Mouse (Mus musculus): Measurements from ENCODE around the gene G6pdx. TPM values are rescaled to one million over a fixed set of nuclear protein-coding genes. Genes with fewer than 3 reads are reported as not detected.

G6pdx gene
- 10 to 100 TPM; 29.8 to 33.3 TPM for total RNA-seq (2021)

DNA sequence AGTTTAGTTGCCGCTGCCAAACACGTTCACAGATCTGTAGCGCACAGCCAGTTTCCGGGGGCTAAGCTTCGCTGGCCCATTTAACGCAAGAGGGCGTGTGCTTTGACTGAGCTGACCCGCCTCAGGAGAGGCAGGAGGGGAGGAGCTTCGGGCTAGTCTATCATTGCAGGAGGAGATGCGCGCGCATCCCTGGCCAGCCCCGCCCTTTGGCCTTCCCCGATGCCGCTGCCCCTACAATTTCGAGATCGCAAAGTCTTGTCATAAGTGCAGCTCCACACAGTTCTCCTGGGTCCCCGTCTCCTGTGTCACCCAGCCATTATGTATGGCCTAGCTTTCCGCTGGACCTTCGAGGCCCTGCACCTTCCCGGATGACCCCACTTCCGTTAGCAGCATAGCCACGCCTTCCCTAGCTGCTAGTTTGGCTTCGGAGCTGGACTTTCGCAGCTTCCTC lies at the start of gene G6pdx:
Gene G6pdx (minus strand): TSS at position 369 of the 451 bp plus-strand sequence.
- intact Hi-C loops (cut with DNase I) = no loop called here
- peak; percentile 77 to 92 for DNase-seq (ENCODE audit: extremely low spot score in 1 of 2, low spot score in 2 of 2)

DNA sequence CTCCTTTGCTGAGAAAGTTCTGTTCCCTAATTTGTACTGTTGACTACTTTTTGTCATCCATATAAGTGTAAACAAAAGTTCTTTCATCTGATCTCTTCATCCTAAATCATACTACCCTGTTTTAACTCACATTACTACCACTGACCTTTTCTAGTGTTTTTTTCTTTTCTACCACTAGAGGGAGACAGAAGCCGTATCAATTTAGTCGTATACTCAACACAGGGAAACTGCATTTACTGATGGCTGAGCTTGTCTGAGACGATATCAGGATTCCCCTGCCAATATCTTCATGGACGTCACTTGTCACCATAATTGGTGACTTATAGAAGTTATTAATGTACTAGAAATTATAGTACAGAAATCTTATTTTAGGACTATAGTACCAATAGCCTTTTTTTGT lies 23.8 kb upstream of the G6pdx start:
- intact Hi-C loops (cut with DNase I) = no loop called here
- peak in 1 of 2 experiments; percentile 29 for DNase-seq (ENCODE audit: extremely low spot score in 1 of 2, low spot score in 2 of 2)

DNA sequence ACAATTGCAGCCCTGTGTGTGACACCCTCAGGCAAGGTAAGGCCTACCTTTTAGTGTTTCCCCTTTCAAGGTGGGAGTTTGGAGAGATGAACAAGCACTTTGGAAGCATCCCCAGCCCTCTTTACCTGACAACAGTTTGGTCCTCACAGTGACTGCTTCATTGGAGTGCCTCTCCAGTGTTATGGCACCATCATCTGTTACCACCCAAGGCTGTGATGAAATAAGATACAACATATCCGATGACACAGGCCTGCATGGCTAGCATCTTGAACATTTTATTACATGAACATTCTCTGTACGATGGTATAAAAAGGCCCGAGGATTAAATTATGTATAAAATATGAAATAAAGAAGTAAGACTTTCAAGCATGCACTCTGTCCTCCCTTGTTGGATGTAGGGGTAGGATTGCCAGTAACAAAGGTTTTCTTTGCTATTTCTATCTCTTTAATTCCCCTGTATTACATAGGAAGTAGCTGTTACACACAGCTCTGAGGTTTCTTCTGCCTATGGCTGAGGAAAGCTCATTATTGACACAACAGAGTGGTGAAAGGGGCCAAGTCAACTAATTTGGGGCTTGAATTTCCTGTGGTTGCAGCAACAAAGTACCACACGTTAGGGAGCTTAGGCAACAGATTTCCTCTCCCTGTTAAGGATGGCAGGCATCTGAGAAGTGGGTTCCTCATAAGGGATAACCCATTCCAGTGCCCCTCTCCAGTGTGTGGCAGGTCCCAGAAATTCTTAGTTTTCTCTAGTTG lies 22.3 kb upstream of the G6pdx start:
- intact Hi-C loops (cut with DNase I) = no loop called here
- no peak for DNase-seq (ENCODE audit: extremely low spot score in 1 of 2, low spot score in 2 of 2)

DNA sequence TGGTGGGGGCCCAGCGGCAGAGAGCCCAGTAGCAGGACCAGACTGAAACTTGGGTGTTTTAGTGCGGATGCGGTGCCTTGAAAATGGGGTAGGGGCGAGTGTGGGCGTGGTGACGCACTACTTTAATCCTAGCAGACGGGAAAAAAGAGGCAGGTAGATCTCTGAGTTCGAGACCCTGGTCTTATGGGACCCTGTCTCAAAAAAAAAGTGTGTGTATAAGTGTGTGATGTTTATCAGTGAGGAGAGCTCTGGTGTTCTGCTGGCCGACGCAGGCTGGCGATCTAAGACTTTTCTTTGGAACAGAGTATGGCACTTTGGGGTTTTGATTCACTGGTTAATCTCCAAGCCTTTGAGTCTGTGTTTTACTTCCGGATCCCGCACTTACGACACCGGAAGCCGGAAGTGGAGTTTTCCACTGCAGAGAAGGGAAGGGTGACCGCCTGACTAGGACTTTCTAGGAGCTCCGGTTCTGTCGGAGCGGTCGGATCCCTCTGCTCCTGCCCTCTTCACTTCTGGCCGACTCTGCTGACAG lies 362 bp upstream of the G6pdx start:
- intact Hi-C loops (cut with DNase I) = no loop called here
- DNase-seq (ENCODE audit: extremely low spot score in 1 of 2, low spot score in 2 of 2) = peak; percentile 58 to 72

DNA sequence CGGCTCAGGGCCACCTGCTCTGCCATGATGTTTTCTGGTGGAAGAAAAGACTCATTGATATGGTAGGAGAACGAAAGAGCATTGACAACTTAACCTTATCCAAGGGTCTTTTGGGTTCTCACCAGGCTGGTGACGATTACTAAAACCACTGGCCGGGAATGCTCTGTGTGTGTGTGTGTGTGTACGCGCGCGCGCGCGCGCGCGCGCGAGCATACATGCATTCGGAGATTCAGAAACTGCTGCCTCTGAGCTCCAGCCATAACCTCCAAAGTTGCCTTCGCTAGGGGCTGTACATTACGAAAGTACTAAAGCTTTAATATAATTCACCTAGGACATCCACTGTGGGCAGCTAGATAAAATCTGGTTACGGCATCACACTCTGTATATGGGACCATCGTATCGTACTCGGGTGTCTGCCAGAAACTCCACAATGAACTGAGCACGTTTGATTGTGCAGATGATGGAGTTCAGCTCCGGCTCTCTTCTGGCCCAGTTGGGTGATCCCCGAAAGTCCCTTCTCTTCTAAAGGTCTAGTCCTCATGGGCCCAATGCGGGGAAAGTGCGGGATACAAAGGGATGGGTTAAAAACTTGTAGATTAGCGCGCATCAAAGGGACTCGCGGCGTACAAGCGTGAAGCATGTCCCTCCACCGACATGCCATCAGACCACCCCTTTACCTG lies 708 bp downstream of the G6pdx start:
- no peak for DNase-seq (ENCODE audit: extremely low spot score in 1 of 2, low spot score in 2 of 2)
- intact Hi-C loops (cut with DNase I) = no loop called here

DNA sequence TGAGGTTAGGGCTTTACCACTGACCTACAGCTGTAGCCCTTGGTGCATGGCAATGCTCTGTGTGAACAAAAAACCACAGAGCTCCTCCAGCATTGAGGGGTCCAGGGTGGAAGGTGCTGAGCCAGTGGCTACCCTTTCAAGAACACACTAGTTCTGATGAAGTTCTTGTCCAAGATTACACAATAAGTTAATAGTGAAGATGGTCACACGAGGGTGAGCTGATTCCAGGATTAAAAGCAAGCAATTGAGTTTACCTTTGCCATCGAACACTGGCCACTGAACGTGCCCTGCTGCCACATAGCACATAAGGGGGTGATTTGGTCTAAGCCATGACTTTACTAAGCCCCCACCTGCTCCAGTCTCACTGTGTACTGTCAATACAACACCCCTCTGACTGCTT lies 1.9 kb downstream of the G6pdx start:
- intact Hi-C loops (cut with DNase I) = no loop called here
- DNase-seq (ENCODE audit: extremely low spot score in 1 of 2, low spot score in 2 of 2) = no peak

DNA sequence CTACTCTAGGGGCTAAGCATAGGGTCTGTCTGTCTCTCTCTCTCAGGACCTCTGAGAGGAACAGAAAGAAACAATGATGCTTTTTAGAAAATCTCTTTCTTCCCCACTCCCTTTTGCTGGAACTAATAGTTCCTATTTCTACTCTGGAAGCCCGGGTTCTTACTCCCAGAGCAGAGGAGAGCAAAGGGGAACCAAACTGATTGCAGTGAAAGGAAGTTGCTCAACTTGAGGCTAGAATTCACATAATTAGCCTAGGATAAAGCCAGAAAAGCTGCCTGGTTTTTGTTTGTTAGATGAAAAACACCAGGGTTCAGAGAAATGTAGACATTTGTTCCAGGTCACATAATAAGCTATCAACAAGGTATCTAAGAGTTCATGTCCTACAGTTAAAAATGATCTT lies 2.7 kb downstream of the G6pdx start:
- no peak for DNase-seq (ENCODE audit: extremely low spot score in 1 of 2, low spot score in 2 of 2)
- intact Hi-C loops (cut with DNase I) = no loop called here

DNA sequence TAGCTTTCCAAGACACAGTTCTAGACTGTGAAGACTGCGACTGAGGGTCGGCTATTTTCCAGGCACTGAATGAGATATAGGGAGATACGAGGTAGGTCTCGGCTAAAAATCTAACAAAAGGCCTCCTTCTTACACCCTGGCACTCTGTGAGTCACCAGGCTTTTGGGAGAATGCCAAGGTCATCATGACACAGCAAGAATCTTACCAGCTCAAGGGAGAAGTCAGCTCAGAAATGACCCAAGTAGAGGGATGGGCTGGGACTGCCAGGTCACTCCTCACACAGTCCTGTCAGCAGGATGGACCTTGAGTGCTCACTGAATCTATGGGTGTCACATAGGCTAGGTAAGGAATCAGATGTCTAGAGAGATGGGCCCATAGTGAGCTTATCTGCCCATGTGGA lies 3.8 kb downstream of the G6pdx start:
- intact Hi-C loops (cut with DNase I) = no loop called here

DNA sequence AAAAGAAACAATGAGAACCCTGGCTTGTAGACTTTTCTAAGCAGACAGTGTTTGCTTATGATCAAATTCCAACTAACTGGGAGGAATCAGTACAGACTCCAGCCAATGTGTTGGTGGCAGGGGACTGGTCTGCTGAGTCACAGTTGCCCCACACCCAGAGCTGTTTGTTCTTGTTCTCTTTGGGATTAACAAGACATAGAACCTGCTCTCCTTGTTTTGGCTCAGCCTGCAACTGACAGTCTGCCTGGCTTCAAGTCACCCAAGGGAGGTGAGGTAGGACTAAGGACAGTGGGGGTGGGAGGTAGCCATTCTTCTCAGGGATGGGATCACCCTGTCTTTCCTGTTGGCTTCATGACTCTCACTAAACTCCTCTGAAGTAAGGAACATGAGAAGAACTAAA lies 4.6 kb downstream of the G6pdx start:
- intact Hi-C loops (cut with DNase I) = no loop called here
- no peak for DNase-seq (ENCODE audit: extremely low spot score in 1 of 2, low spot score in 2 of 2)

More for the DNA sequence above, 3.8 kb downstream of the G6pdx start:
- DNase-seq (ENCODE audit: extremely low spot score in 1 of 2, low spot score in 2 of 2) = no peak

DNA sequence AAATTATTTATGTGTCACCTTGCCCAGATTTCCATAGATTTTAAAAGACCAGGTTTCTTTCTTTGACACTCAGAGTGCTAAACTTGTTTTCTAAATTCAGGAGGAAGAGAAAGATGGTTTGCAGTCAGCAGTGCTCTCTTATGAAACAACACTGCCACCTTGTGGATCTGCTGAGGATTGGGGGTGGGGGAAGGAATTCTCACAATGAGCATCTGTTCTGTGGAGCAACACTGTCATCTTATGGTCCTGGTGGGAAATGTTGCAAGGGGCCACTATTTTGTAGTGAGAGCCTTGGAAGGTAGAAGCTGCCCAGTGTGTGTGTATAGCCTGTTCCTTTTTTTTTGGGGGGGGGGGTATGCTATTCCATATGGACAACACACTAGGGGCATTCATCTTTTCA lies 15.6 kb downstream of the G6pdx start:
- peak; percentile 57 to 67 for DNase-seq (ENCODE audit: extremely low spot score in 1 of 2, low spot score in 2 of 2)
- intact Hi-C loops (cut with DNase I) = loop anchor here (2.0 kb wide), 1 partner anchor 165 kb away; the partner anchor contains the start of gene Flna

DNA sequence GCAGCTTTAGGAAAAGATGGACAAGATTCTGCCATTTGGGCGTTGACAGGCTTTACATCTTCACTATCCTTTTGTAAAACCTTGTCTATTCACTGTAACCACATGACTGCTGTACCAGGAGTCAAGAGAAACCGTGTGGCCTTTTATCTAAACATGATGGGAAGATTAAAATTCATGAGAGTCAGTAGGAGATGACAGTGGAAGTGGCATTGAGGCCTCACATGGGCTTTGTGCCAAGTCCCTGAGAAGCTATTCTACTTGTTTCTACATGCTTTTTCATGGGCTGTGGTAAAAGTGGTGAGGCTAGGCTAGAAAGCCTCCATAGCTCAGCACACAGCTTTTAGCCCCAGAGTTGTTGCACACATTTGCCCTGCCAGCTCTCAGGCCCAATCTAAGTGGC lies 20.7 kb downstream of the G6pdx start:
- intact Hi-C loops (cut with DNase I) = no loop called here
- no peak for DNase-seq (ENCODE audit: extremely low spot score in 1 of 2, low spot score in 2 of 2)

DNA sequence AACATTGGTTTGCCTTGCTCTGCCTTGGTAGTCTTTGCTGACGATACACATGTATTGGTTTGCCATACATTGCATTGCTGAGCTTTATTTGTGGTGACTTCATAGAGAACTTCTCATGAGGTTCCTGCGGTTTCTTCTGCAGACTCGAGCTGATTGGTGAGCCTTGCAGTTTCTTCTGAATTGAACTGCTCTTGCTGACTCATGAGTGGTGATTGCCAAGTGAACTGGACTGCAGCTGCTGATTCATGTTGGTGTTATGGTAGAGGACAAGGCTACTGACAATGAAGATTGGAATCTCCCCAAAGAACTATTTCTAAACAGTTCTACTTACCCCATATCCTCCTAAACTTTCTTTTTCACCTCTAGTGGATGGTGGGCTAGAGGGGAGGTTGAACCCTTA lies 28.9 kb downstream of the G6pdx start:
- DNase-seq (ENCODE audit: extremely low spot score in 1 of 2, low spot score in 2 of 2) = no peak

DNA sequence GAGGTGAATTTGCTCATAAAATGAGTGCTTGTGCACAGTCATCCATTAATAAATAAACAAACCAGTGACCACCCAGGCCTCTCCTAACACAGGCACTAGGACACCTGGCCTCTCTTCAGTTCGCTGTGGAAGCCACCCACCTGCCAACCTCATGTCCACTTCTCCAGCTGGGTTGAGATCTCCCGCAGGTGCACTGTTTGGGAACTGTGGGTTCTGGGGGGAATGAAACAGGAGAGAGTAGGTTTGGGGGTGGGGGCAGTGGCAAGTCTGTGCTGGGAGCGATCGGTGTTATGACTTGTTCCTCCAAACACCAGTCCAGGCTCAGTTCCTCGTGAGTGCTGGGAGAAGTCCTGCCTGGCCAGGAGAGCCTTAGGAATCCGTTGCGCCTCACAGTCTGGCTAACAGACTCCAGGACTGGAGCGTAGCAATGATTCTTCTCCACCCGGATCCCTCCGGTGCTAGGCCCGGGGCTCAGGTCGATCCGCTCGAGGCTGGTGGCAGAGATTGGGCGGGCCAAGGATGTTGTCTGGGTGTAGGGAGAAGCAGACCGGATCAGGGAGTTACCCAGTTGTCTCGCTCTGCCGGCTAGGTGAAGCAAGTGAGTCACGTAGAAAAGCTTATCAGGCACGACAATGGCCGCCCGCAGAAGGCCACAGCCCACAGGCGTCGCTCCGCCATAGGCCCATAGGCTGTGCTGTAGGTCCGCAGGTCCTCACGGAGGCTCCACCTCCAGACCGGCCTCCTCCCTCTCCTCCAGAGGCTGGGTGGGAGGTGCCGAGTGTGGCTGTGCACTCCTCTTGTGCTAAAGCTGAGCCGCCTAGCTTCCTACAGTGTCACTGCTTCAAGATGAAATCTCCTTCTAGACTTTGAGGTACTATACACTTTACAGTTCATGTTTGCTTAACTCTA lies 36.2 kb downstream of the G6pdx start, which contains the start of the genes Fam3a and Ikbkg:
Gene Fam3a (minus strand): TSS at position 738 of the 909 bp plus-strand sequence.
Gene Ikbkg (plus strand): TSS at position 756 of the 909 bp plus-strand sequence.
- peak; percentile 60 to 91 for DNase-seq (ENCODE audit: extremely low spot score in 1 of 2, low spot score in 2 of 2)
- intact Hi-C loops (cut with DNase I) = no loop called here

More for the DNA sequence above, 28.9 kb downstream of the G6pdx start:
- intact Hi-C loops (cut with DNase I) = no loop called here

DNA sequence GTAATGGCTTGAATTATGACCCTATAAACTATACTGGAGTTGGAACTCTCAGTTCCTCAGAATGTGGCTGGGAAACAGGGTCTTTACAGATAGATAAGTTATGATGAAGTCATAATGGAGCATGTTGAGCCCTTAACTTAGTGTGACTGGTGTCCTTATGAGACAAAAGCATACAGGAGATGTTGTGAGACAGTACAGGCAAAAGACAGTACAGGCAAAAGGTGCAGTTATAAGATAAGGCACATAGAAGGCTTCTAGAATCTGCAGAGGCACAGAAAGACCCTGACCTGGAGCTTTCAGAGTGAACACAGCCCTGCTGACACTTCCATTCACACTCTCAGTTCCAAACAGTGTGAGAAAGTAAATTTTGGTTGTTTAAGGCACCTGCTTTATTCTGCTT lies 40.8 kb downstream of the G6pdx start:
- intact Hi-C loops (cut with DNase I) = no loop called here

DNA sequence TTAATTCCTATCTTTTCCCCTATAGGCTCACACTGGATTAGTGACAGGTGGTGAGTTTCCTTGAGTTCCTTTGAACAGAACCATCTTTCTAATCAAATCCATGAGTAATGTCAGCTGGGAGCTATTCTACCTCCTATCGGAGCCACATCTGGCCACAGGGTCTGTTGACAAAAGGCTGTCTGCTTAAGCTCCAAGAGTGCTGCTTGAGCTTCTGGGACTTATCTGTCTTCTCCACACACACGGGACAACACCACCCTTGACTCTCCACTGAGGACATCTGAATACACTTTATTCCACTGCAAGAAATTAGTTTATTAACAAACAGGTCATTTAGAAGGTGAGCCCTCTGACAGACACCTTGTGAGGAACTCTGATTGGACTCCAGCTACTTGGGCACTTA lies 44.5 kb downstream of the G6pdx start:
- intact Hi-C loops (cut with DNase I) = no loop called here
- no peak for DNase-seq (ENCODE audit: extremely low spot score in 1 of 2, low spot score in 2 of 2)

More for the DNA sequence above, 40.8 kb downstream of the G6pdx start:
- no peak for DNase-seq (ENCODE audit: extremely low spot score in 1 of 2, low spot score in 2 of 2)

DNA sequence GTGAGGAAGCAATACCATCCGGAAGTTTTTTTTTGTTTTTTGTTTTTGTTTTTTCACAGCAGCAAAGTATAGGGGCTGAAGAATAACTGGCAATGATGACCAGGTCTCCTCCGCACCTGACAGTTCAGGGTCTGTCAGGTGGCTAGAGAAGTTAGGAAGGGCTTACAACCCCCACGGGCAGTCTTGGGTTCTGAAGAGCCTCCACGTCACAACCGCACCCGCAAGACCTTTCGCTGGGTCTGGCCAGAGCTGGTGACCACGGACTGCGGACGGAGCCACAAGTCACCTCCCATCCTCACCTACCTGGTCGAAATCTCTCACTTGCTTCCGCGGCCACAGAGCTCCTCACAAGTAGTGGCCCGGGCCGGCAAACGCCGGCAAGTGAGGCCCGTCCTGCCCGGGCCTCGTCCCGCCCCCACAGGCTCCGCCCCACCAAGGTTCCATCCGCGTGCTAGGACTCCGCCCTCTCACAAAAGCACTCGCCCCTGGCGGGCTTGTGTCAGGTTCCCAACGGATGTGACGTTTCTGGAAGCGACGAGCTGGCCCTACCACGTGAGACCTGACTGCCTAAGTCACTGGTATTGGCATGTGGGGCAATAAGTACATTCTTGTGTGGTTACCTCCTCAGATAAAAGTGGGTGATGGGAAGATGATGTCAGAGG lies 56.0 kb downstream of the G6pdx start, which contains the start of the genes Ubl4a and Slc10a3:
Gene Ubl4a (minus strand): TSS at position 331 of the 662 bp plus-strand sequence.
Gene Slc10a3 (minus strand): TSS at position 462 of the 662 bp plus-strand sequence.
- intact Hi-C loops (cut with DNase I) = no loop called here
- DNase-seq (ENCODE audit: extremely low spot score in 1 of 2, low spot score in 2 of 2) = peak; percentile 73 to 92

DNA sequence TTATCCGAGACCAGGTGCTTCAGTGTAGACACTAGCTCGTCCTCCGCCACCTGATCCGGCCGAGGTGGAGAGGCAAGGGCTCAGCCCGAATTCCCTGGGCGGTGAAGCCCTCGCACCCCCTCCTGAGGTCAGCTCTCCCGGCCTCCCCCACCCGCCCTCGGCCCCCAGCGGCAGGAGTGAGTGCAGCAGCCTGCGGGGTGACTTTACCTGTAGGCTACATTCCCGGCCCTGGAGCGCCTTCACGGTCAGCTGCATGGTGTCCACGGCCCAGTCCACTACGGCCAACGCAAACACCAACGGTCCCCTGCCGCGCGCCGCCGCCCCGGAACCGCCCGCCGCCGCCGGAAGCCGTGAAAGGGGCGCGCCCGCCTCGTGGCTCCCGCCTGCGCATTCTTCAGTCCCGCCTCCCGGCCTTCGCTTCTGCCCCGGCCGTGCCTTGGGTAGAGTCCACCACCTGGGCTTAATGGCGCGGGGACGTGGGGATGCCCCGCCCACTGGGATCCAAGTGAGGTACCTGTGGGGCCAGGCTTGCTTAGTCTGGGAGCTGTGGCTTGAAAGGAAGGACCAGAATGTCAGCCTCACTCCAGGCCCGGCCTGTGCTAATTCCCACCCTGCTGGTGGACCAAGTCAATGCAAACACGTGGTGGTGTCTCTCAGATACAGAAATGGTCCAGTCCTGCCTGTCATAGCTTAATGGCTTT lies 60.6 kb downstream of the G6pdx start:
- intact Hi-C loops (cut with DNase I) = no loop called here
- peak; percentile 31 to 83 for DNase-seq (ENCODE audit: extremely low spot score in 1 of 2, low spot score in 2 of 2)

DNA sequence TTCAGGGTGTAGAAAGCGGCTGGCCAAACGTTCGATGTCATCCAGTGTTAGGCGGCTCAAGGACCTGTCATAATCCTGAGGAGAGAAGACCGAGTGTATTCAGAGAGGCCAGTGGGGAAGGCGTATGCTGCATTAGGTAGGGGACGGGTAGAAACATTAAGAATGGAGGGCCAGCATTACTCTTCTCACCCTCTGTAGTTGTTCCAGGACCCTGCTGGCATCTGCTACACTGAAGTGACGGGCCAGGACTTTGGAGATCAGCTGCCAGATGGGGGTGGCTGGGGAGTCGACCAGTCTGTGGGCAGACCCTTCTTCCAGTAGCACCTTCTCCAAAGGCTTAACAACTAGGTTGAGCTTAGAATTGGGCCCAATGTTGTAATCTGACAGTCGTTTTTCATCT lies 61.5 kb downstream of the G6pdx start:
- intact Hi-C loops (cut with DNase I) = no loop called here
- DNase-seq (ENCODE audit: extremely low spot score in 1 of 2, low spot score in 2 of 2) = no peak

Data from left cerebral cortex, postnatal 10 days (tissue).